Mouse (Mus musculus) hindbrain, embryonic 16.5 days (tissue): ENCODE data around the gene Kdm6a. TPM values are rescaled to one million over a fixed set of nuclear protein-coding genes. Genes with fewer than 3 reads are reported as not detected.

Experiments
- ATAC-seq: fragments of 200-750 bp; cut with Nextera tagmentation; 2 replicates; pipeline ENCODE4 v1.8.0; 2017; ENCODE audit warnings: moderate TSS enrichment, moderate library complexity
- H3K27ac ChIP-seq: fragments of 300-500 bp; sonication (generic); 2 replicates; pipeline ENCODE4 v1.5.1; 2014; ENCODE audit warnings: low read depth, mild to moderate bottlenecking, control low read depth, low read length, moderate library complexity
- H3K27me3 ChIP-seq: fragments of 300-500 bp; sonication (generic); replicated peaks from 2 replicates; pipeline ENCODE4 v1.6.1; 2014; ENCODE audit warnings: low read length; ENCODE audit not compliant: control insufficient read depth, insufficient read depth
- H3K36me3 ChIP-seq: fragments of 300-500 bp; sonication (generic); 2 replicates; pipeline ENCODE4 v1.6.1; 2014; ENCODE audit warnings: mild to moderate bottlenecking, low read length, moderate library complexity, mixed read lengths; ENCODE audit not compliant: control insufficient read depth, insufficient read depth
- H3K4me1 ChIP-seq: fragments of 300-500 bp; sonication (generic); 2 replicates; pipeline ENCODE4 v1.6.1; 2014; ENCODE audit warnings: low read depth, low read length; ENCODE audit not compliant: control insufficient read depth, insufficient read depth
- H3K4me2 ChIP-seq: fragments of 300-500 bp; sonication (generic); 2 replicates; pipeline ENCODE4 v1.6.1; 2014; ENCODE audit warnings: mild to moderate bottlenecking, low read length, control low read depth, moderate library complexity
- H3K4me3 ChIP-seq: fragments of 300-500 bp; sonication (generic); 2 replicates; pipeline ENCODE4 v1.5.1; 2014; ENCODE audit warnings: mild to moderate bottlenecking, low read length, control low read depth, moderate library complexity
- H3K9ac ChIP-seq: fragments of 300-500 bp; sonication (generic); 2 replicates; pipeline ENCODE4 v1.6.1; 2014; ENCODE audit warnings: low read depth, mild to moderate bottlenecking, control low read depth, low read length, moderate library complexity
- H3K9me3 ChIP-seq: fragments of 300-500 bp; sonication (generic); 2 replicates; pipeline ENCODE4 v1.6.1; 2014; ENCODE audit warnings: mild to moderate bottlenecking, low read length, moderate library complexity; ENCODE audit not compliant: control insufficient read depth
- WGBS: fragments of 180-500 bp; shearing (Covaris S2); extraction: QIAGEN DNeasy Blood & Tissue Kit; methylation state at CpG from one replicate; pipeline ENCODE4 v1.1.7; 2014; 5-methylcytosine and 5-hydroxymethylcytosine counted together
- polyA plus RNA-seq: library from polyadenylated mRNA; unstranded; fragments of >200 nt; fragmentation: Nextera tagmentation; extraction: Ambion mirVana; gene quantifications from 2 replicates; pipeline ENCODE4 v1.2.1, GENCODE M21; 2015

The Kdm6a gene
- 14.7 and 17.1 TPM in 2 replicates for polyA plus RNA-seq

- 2% methylated on average over 33 of the region's 50 CpGs for WGBS
Observed at GRCm38 (mm10) chrX:18162192-18162857, at the start of gene Kdm6a. Gene Kdm6a, plus strand, starts transcription at chrX:18162575.

GRCm38 (mm10) chrX:18145557-18145956 lies 16.8 kb upstream of the Kdm6a start, which contains the start of gene Dusp21:
Gene Dusp21, plus strand, starts transcription at chrX:18145857.
- Histone ChIP-seq H3K27me3 (no peaks in the 10 kb centered on the region), H3K9me3 (no peaks in the 10 kb centered on the region), H3K4me3 (no peak within 1 kb of the TSS), H3K4me1 (no peaks in the 10 kb centered on the region), H3K27ac (no peak within 1 kb of the TSS), H3K9ac (no peak within 1 kb of the TSS), H3K36me3 (no peaks in the 10 kb centered on the region), H3K4me2 (no peak within 1 kb of the TSS)
- WGBS = 100% methylated on average over 1 of the region's 1 CpGs
- ATAC-seq = no peak

More at GRCm38 (mm10) chrX:18162192-18162857, at the start of gene Kdm6a:
- ATAC-seq = peak; percentile 99
- H3K9me3 ChIP-seq = no peaks in the 10 kb centered on the region
- H3K4me2 ChIP-seq = peak within 1 kb of the TSS; percentile 71
- H3K4me1 ChIP-seq = no peaks in the 10 kb centered on the region
- H3K27ac ChIP-seq = peak within 1 kb of the TSS; percentile 96
- H3K27me3 ChIP-seq = no peaks in the 10 kb centered on the region
- peak within 1 kb of the TSS; percentile 82 for H3K4me3 ChIP-seq
- H3K36me3 ChIP-seq = no peaks in the 10 kb centered on the region
- peak within 1 kb of the TSS; percentile 87 for H3K9ac ChIP-seq

- WGBS = 54% methylated on average over 4 of the region's 4 CpGs
- Histone ChIP-seq H3K9me3 (no peaks in the 10 kb centered on the region), H3K27me3 (no peaks in the 10 kb centered on the region), H3K4me3 (no peak overlapping the region), H3K4me2 (peak overlapping the region; percentile 71), H3K9ac (no peak overlapping the region), H3K4me1 (no peaks in the 10 kb centered on the region), H3K36me3 (no peaks in the 10 kb centered on the region), H3K27ac (no peak overlapping the region)
- no peak for ATAC-seq
Observed at GRCm38 (mm10) chrX:18160734-18161442, 1.5 kb upstream of the Kdm6a start.

GRCm38 (mm10) chrX:18161796-18162191 lies 581 bp upstream of the Kdm6a start:
- no peaks in the 10 kb centered on the region for H3K9me3 ChIP-seq
- peak overlapping the region; percentile 71 for H3K4me2 ChIP-seq
- no peaks in the 10 kb centered on the region for H3K27me3 ChIP-seq
- peak overlapping the region; percentile 79 for H3K9ac ChIP-seq
- H3K27ac ChIP-seq = peak overlapping the region; percentile 94
- H3K4me1 ChIP-seq = no peaks in the 10 kb centered on the region
- no peaks in the 10 kb centered on the region for H3K36me3 ChIP-seq
- under 1% methylated on average over 22 of the region's 28 CpGs for WGBS
- ATAC-seq = peak; percentile 82
- peak overlapping the region; percentile 82 for H3K4me3 ChIP-seq

DNA sequence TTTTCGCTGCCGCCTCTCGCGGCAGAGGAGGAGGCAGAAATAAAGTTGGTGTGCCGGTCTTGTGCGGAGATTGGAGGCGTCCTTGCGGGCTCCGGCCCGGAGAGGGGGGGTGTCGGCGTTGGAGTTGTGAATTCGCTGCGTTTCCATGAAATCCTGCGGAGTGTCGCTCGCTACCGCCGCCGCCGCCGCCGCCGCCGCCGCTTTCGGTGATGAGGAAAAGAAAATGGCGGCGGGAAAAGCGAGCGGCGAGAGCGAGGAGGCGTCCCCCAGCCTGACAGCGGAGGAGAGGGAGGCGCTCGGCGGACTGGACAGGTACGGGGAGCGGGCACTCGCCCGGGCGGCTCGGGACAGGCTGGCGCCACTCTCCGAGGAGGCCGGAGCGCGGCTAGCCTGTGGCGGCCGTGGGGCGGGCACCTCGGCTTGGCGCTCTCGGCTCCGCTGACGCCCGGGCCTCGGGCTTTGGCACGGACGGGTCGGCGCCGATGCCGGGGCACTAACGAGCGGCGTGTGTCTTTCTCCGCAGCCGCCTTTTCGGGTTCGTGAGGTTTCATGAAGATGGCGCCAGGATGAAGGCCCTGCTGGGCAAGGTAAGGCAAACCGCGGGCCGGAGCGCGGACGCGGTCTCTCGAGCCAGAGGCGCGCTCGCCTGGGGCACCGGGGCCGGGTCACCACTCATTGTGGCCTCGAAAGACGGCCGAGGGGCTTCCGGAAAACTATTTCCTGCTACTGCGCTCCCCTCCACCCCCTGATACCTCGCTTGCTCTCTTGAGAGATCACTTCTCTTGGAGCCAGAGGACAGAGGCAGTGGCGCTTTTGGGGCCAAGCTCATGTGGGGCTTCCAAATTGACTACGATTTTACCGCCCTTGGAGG lies 721 bp downstream of the Kdm6a start:
- Histone ChIP-seq H3K27me3 (no peaks in the 10 kb centered on the region), H3K4me3 (peak overlapping the region; percentile 82), H3K4me1 (no peaks in the 10 kb centered on the region), H3K27ac (peak overlapping the region; percentile 96), H3K4me2 (peak overlapping the region; percentile 64), H3K9me3 (no peaks in the 10 kb centered on the region), H3K9ac (peak overlapping the region; percentile 87), H3K36me3 (no peaks in the 10 kb centered on the region)
- ATAC-seq = peak; percentile 5
- under 1% methylated on average over 53 of the region's 95 CpGs for WGBS

GRCm38 (mm10) chrX:18163917-18164624 lies 1.7 kb downstream of the Kdm6a start:
- ATAC-seq = no peak
- Histone ChIP-seq H3K27me3 (no peaks in the 10 kb centered on the region), H3K4me1 (no peaks in the 10 kb centered on the region), H3K4me3 (peak overlapping the region; percentile 82), H3K9me3 (no peaks in the 10 kb centered on the region), H3K27ac (peak overlapping the region; percentile 96), H3K36me3 (no peaks in the 10 kb centered on the region), H3K9ac (peak overlapping the region; percentile 87), H3K4me2 (peak overlapping the region; percentile 64)
- WGBS = under 1% methylated on average over 10 of the region's 10 CpGs

DNA sequence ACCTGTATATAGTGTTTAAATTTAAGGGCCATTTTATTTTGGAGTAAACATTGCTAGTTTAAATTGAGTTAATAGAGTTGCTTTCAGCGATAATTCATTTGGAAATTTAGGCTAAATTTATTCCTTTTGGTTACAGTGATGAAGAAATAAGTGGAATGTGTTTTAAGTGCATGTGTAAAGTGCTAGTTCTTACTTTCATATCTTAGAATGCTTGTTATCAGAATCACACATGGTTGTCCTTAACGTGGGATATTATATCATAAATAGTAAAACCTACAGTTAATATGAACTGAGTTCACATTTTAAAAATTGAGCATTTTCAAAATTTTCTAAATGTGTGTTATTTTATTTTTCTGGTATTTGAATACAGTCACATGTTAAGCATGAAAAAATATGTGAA lies 2.7 kb downstream of the Kdm6a start:
- 72% methylated on average over 2 of the region's 2 CpGs for WGBS
- ATAC-seq = no peak
- Histone ChIP-seq H3K36me3 (no peaks in the 10 kb centered on the region), H3K4me1 (no peaks in the 10 kb centered on the region), H3K27me3 (no peaks in the 10 kb centered on the region), H3K9ac (no peak overlapping the region), H3K4me3 (no peak overlapping the region), H3K9me3 (no peaks in the 10 kb centered on the region), H3K4me2 (no peak overlapping the region; the same call in 1 of the 2 replicates), H3K27ac (no peak overlapping the region)

DNA sequence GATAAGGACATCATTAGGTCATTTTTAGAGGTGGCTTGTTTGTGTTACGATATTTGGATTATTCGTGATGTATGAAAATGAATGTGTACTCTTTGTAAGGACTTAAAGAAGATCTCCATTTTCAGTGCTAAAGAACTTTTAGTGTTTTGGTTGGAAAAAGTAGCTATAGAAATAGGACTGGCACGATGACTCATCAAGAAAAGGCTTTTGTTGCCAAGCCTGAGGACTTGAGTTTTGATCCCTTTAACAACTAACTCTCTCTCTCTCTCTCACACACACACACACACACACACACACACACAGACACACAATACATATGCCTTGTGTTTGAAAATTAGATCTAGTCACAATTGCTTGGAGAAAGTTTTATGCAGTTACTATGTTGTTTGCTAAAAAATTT lies 4.6 kb downstream of the Kdm6a start:
- no peak overlapping the region for H3K4me2 ChIP-seq
- WGBS = 90% methylated on average over 3 of the region's 3 CpGs
- H3K27ac ChIP-seq = no peak overlapping the region
- H3K27me3 ChIP-seq = no peaks in the 10 kb centered on the region
- no peak overlapping the region for H3K4me3 ChIP-seq
- H3K9ac ChIP-seq = no peak overlapping the region
- H3K9me3 ChIP-seq = no peaks in the 10 kb centered on the region
- no peaks in the 10 kb centered on the region for H3K4me1 ChIP-seq
- ATAC-seq = no peak
- no peaks in the 10 kb centered on the region for H3K36me3 ChIP-seq
